Mouse (Mus musculus) erythroblast, embryonic 14.5 days (primary cell): ENCODE results near the gene Hnrnpa0.

Experiments used
- GATA1 ChIP-seq: IDR thresholded peaks from 2 replicates; pipeline ENCODE4 v1.6.1; 2012; ENCODE audit warnings: low read length, inconsistent platforms, mixed read lengths
- TAL1 ChIP-seq: IDR thresholded peaks from 3 replicates; pipeline ENCODE4 v1.6.1; 2012; ENCODE audit warnings: low read length, inconsistent platforms, mixed read lengths

DNA sequence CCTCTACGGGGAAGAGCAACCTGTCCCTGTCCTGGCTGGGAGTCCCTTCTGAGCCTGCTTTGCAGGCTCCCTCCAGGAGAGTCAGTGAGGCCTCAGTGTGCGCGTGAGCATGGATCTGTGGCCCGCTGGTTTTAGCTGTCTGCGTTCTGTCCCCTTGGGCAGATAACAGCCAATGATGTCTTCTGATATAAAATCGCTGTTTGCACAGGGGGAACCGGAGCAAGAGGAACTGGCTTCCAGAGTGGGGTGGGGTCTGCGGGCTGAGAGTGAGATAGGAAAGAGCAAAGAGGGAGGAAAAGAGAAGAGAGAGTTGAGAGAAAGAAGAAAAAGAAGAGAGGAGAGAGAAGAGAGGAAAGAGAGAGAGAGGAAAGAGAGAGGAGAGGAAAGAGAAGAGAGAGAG, 28.7 kb upstream of the Hnrnpa0 start:
- TF ChIP-seq GATA1 (no peak), TAL1 (no peak)
